Mouse (Mus musculus): ENCODE results near the gene Rps6ka3.

GRCm38 (mm10) chrX:159391239-159391638 lies 181.1 kb downstream of the Rps6ka3 start:
- TF ChIP-seq POLR2A (IDR thresholded peaks at IDR 0.05; ENCODE audit: control insufficient read depth, extremely low read depth, insufficient read depth, low read length, poor library complexity) (no peak), CTCF (IDR thresholded peaks at IDR 0.05; ENCODE audit: borderline replicate concordance, control insufficient read depth, extremely low read depth, insufficient read depth, low read length, poor library complexity) (no peak)
